In genomic region chr9:92273956-92274762, GRCm38 (mm10) we compare ENCODE assay signal across 10 mouse cellular contexts. TPM values are rescaled to one million over a fixed set of nuclear protein-coding genes. Genes with fewer than 3 reads are reported as not detected.
A peak's percentile ranks its signal among the peaks of the same experiment; 100 is the strongest.
DNase-seq lines count a peak whose midpoint lies in the region; ATAC-seq lines count a peak whose summit lies in the region.
"Had no signal": no experiment of that assay in that cellular context is flagged by ENCODE, and none has a peak within 500 bp of the region (broad histone marks: within the 10 kb centered on the region; RNA-seq: fewer than 3 reads in every experiment).

No protein-coding gene starts in this region.

- H3K36me3 ChIP-seq in liver, embryonic 16.5 days (ENCODE audit: control insufficient read depth, insufficient read depth), result 0 out of 2 replicates have a peak, but pooled peaks cover 2% of the 10 kb centered on the region
- H3K36me3 ChIP-seq in hindbrain, embryonic 12.5 days, result no peaks in the 10 kb centered on the region
- H3K36me3 ChIP-seq: embryonic facial prominence, embryonic 15.5 days had no signal

- peak; percentile 60 for DNase-seq in CD4-positive helper T cell, adult 2 months (ENCODE audit: low read depth, low spot score)
- peak; percentile 92 for DNase-seq in MEL-GATA-1-ER (ENCODE audit: extremely low read depth, low read depth)
- DNase-seq in kidney, adult 11 months, result peak; percentile 87
- DNase-seq in left cerebral cortex, postnatal 4 days, result no peak
- DNase-seq: lung, adult 18-20 months had no signal

- intact Hi-C loops in left cerebral cortex, postnatal 4 days (cut with DNase I), result no loop called here

- H3K4me2 ChIP-seq in liver, embryonic 16.5 days (ENCODE audit: low read depth, low read length), result peak overlapping the region; percentile 13; the same call in 1 of the 2 replicates
- no peak overlapping the region for H3K4me2 ChIP-seq in hindbrain, embryonic 12.5 days (replicated peaks)
- H3K4me2 ChIP-seq: embryonic facial prominence, embryonic 15.5 days; hindbrain, embryonic 13.5 days had no signal

- peaks cover 25% of the 10 kb centered on the region for H3K4me1 ChIP-seq in liver, embryonic 16.5 days (ENCODE audit: control insufficient read depth, low read depth, low read length)
- no peaks in the 10 kb centered on the region for H3K4me1 ChIP-seq in hindbrain, embryonic 12.5 days
- H3K4me1 ChIP-seq: embryonic facial prominence, embryonic 15.5 days had no signal

- ATAC-seq in liver, embryonic 16.5 days (ENCODE audit: low read depth), result peak; percentile 79
- no peak for ATAC-seq in hindbrain, embryonic 12.5 days (ENCODE audit: low FRiP score)
- ATAC-seq in frontal cortex, adult (ENCODE audit: low TSS enrichment), result no peak

- 23% methylated on average over 6 of the region's 6 CpGs for WGBS in liver, embryonic 16.5 days (ENCODE audit: insufficient replicate concordance)
- WGBS in hindbrain, embryonic 12.5 days, result 73% methylated on average over 6 of the region's 6 CpGs

- no peaks in the 10 kb centered on the region for H3K27me3 ChIP-seq in liver, embryonic 16.5 days (ENCODE audit: control insufficient read depth, insufficient read depth, low read depth, low read length)
- H3K27me3 ChIP-seq in hindbrain, embryonic 12.5 days, result no peaks in the 10 kb centered on the region
- H3K27me3 ChIP-seq: embryonic facial prominence, embryonic 15.5 days; hindbrain, embryonic 13.5 days had no signal

- peak overlapping the region; percentile 65; the same call in 1 of the 2 replicates for H3K27ac ChIP-seq in liver, embryonic 16.5 days (ENCODE audit: low read length)
- H3K27ac ChIP-seq in hindbrain, embryonic 12.5 days, result no peak overlapping the region
- H3K27ac ChIP-seq: embryonic facial prominence, embryonic 15.5 days; hindbrain, embryonic 13.5 days had no signal

- H3K9me3 ChIP-seq in liver, embryonic 16.5 days (replicated peaks; ENCODE audit: control insufficient read depth, low read length), result no peaks in the 10 kb centered on the region
- no peaks in the 10 kb centered on the region for H3K9me3 ChIP-seq in hindbrain, embryonic 12.5 days (replicated peaks)
- H3K9me3 ChIP-seq: embryonic facial prominence, embryonic 15.5 days; hindbrain, embryonic 13.5 days had no signal

- H3K4me3 ChIP-seq in liver, embryonic 16.5 days (ENCODE audit: low read depth, low read length), result no peak overlapping the region
- no peak overlapping the region for H3K4me3 ChIP-seq in hindbrain, embryonic 12.5 days
- H3K4me3 ChIP-seq: embryonic facial prominence, embryonic 15.5 days; hindbrain, embryonic 13.5 days had no signal

- H3K9ac ChIP-seq in liver, embryonic 16.5 days (ENCODE audit: low read depth, low read length), result peak overlapping the region; percentile 4; the same call in 1 of the 2 replicates
- no peak overlapping the region for H3K9ac ChIP-seq in hindbrain, embryonic 12.5 days
- H3K9ac ChIP-seq: embryonic facial prominence, embryonic 15.5 days; hindbrain, embryonic 13.5 days had no signal

RNA-seq across cellular contexts. Expression of gene Plscr2, which starts 1.2 kb away (rescaled TPM):
- polyA plus RNA-seq in liver, embryonic 16.5 days (2015; fragmentation: Nextera tagmentation; extraction: Ambion mirVana), result 0.72 and 0.92 TPM in 2 replicates
- 1.9 and 2.2 TPM in 2 replicates for polyA plus RNA-seq in hindbrain, embryonic 12.5 days (2016; fragmentation: Nextera tagmentation; extraction: Ambion mirVana)
- total RNA-seq in left cerebral cortex, postnatal 4 days (2021), result 1 to 10 TPM; 1.3 to 1.4 TPM

RNA-seq across cellular contexts. Expression of gene Plscr1, which starts 24.6 kb away (rescaled TPM):
- polyA plus RNA-seq in liver, embryonic 16.5 days (2015; fragmentation: Nextera tagmentation; extraction: Ambion mirVana), result 25.2 and 25.4 TPM in 2 replicates
- polyA plus RNA-seq in hindbrain, embryonic 12.5 days (2016; fragmentation: Nextera tagmentation; extraction: Ambion mirVana), result 20.8 and 21.8 TPM in 2 replicates
- 1 to 10 TPM; 1.5 to 2.7 TPM for total RNA-seq in left cerebral cortex, postnatal 4 days (2021)

RNA-seq across cellular contexts. Expression of gene 1700057G04Rik, which starts 35.0 kb away (rescaled TPM):
- polyA plus RNA-seq in liver, embryonic 16.5 days (2015; fragmentation: Nextera tagmentation; extraction: Ambion mirVana), result not detected in 2 replicates
- polyA plus RNA-seq in hindbrain, embryonic 12.5 days (2016; fragmentation: Nextera tagmentation; extraction: Ambion mirVana), result not detected in 2 replicates
- total RNA-seq in left cerebral cortex, postnatal 4 days (2021), result not detected
- polyA plus RNA-seq: embryonic facial prominence, embryonic 15.5 days; hindbrain, embryonic 13.5 days had no signal
